Mouse (Mus musculus) lung, adult 2 months (tissue): ENCODE data around the gene Ces2h.
A peak's percentile ranks its signal among the peaks of the same experiment; 100 is the strongest.

Experiments used
- CTCF ChIP-seq: fragments of 200-500 bp; IDR thresholded peaks from 2 replicates; pipeline ENCODE4 v1.5.1; 2011; ENCODE audit warnings: mild to moderate bottlenecking, low read length, control low read depth; ENCODE audit not compliant: insufficient read depth
- POLR2A ChIP-seq: fragments of 200-500 bp; IDR thresholded peaks from 2 replicates; pipeline ENCODE4 v1.6.1; 2011; ENCODE audit warnings: low read depth, mild to moderate bottlenecking, control low read depth, low read length, borderline replicate concordance; ENCODE audit errors: extremely low read depth

GRCm38 (mm10) chr8:105066761-105067160 is 66.1 kb downstream of the Ces2h start:
- no peak for TF ChIP-seq POLR2A
- TF ChIP-seq CTCF, result peak; percentile 60; the same call in 1 of the 2 replicates
